ENCODE assay signal across 18 mouse cellular contexts in genomic region chr2:16152623-16153022, GRCm38 (mm10).
DNase-seq lines count a peak whose midpoint lies in the region; ATAC-seq and TF ChIP-seq lines count a peak whose summit lies in the region.
"Had no signal": no experiment of that assay in that cellular context is flagged by ENCODE, and none has a peak within 500 bp of the region (broad histone marks: within the 10 kb centered on the region; RNA-seq: fewer than 3 reads in every experiment).

No protein-coding gene starts in this region.

- intact Hi-C loops in heart, postnatal 25 days (cut with DNase I) = no loop called here

- no peaks in the 10 kb centered on the region for H3K36me3 ChIP-seq in intestine, embryonic 16.5 days (ENCODE audit: control insufficient read depth, insufficient read depth, low read length)
- no peaks in the 10 kb centered on the region for H3K36me3 ChIP-seq in intestine, postnatal 0 days (ENCODE audit: control insufficient read depth, insufficient read depth)
- H3K36me3 ChIP-seq in lung, embryonic 14.5 days (ENCODE audit: insufficient read depth) = no peaks in the 10 kb centered on the region
- H3K36me3 ChIP-seq: embryonic facial prominence, embryonic 13.5 days; forebrain, embryonic 15.5 days had no signal

- H3K4me3 ChIP-seq in intestine, embryonic 16.5 days (ENCODE audit: low read length) = no peak overlapping the region
- H3K4me3 ChIP-seq in intestine, postnatal 0 days (ENCODE audit: low read depth, low read length) = no peak overlapping the region
- no peak overlapping the region for H3K4me3 ChIP-seq in lung, embryonic 14.5 days (ENCODE audit: low read depth, low read length)
- H3K4me3 ChIP-seq: embryonic facial prominence, embryonic 13.5 days; forebrain, embryonic 13.5 days; forebrain, embryonic 15.5 days had no signal

- peak; percentile 44; the same call in 1 of the 2 replicates for ATAC-seq in intestine, embryonic 16.5 days
- no peak for ATAC-seq in intestine, postnatal 0 days
- ATAC-seq in lung, embryonic 14.5 days (ENCODE audit: insufficient read depth) = no peak
- ATAC-seq: forebrain, embryonic 13.5 days; forebrain, embryonic 15.5 days; forebrain, postnatal 0 days had no signal

- H3K9ac ChIP-seq in intestine, embryonic 16.5 days (ENCODE audit: low read depth, low read length) = no peak overlapping the region
- no peak overlapping the region for H3K9ac ChIP-seq in intestine, postnatal 0 days (ENCODE audit: low read depth, low read length)
- H3K9ac ChIP-seq in lung, embryonic 14.5 days = no peak overlapping the region
- H3K9ac ChIP-seq: embryonic facial prominence, embryonic 13.5 days; forebrain, embryonic 13.5 days; forebrain, embryonic 15.5 days; forebrain, postnatal 0 days had no signal

- H3K4me1 ChIP-seq in intestine, embryonic 16.5 days (ENCODE audit: control insufficient read depth, insufficient read depth, low read length) = no peaks in the 10 kb centered on the region
- no peaks in the 10 kb centered on the region for H3K4me1 ChIP-seq in intestine, postnatal 0 days (replicated peaks; ENCODE audit: control insufficient read depth, insufficient read depth, low read length)
- H3K4me1 ChIP-seq in lung, embryonic 14.5 days (ENCODE audit: insufficient read depth) = no peaks in the 10 kb centered on the region
- H3K4me1 ChIP-seq: forebrain, embryonic 13.5 days; forebrain, embryonic 15.5 days had no signal

- H3K4me2 ChIP-seq in intestine, embryonic 16.5 days (ENCODE audit: low read depth, low read length) = no peak overlapping the region
- H3K4me2 ChIP-seq in intestine, postnatal 0 days (replicated peaks; ENCODE audit: low read depth) = no peak overlapping the region
- H3K4me2 ChIP-seq in lung, embryonic 14.5 days = no peak overlapping the region
- H3K4me2 ChIP-seq: embryonic facial prominence, embryonic 13.5 days; forebrain, embryonic 13.5 days; forebrain, embryonic 15.5 days had no signal

- TF ChIP-seq POLR2A in brain, embryonic 14.5 days (IDR thresholded peaks at IDR 0.05; ENCODE audit: borderline replicate concordance, extremely low read depth, insufficient read depth, insufficient read length, poor library complexity, severe bottlenecking) = no peak

- DNase-seq in lung, embryonic 14.5 days = peak; percentile 20
- no peak for DNase-seq in lung, postnatal 14 days
- DNase-seq in brain, embryonic 14.5 days (ENCODE audit: low read depth) = peak; percentile 15
- DNase-seq in heart, postnatal 25 days (ENCODE audit: low spot score) = no peak
- DNase-seq: adrenal gland, adult 2 months; adrenal gland, postnatal 10 days; adrenal gland, postnatal 25 days; cerebellum, adult 11-12 months; cerebellum, adult 2 months; cerebellum, adult 9-10 months; cerebellum, postnatal 10 days; cerebellum, postnatal 25 days; forebrain, postnatal 0 days had no signal

- no peaks in the 10 kb centered on the region for H3K27me3 ChIP-seq in intestine, embryonic 16.5 days (replicated peaks; ENCODE audit: control insufficient read depth, insufficient read depth, low read length)
- H3K27me3 ChIP-seq in intestine, postnatal 0 days (replicated peaks; ENCODE audit: control insufficient read depth, insufficient read depth, low read length) = no peaks in the 10 kb centered on the region
- H3K27me3 ChIP-seq in lung, embryonic 14.5 days (ENCODE audit: insufficient read depth, low read length) = no peaks in the 10 kb centered on the region
- H3K27me3 ChIP-seq: embryonic facial prominence, embryonic 13.5 days; forebrain, embryonic 13.5 days; forebrain, embryonic 15.5 days had no signal

- H3K27ac ChIP-seq in intestine, embryonic 16.5 days (ENCODE audit: low read length) = no peak overlapping the region
- H3K27ac ChIP-seq in intestine, postnatal 0 days (ENCODE audit: low read depth, low read length) = no peak overlapping the region
- no peak overlapping the region for H3K27ac ChIP-seq in lung, embryonic 14.5 days (ENCODE audit: low read depth)
- H3K27ac ChIP-seq: embryonic facial prominence, embryonic 13.5 days; forebrain, embryonic 13.5 days; forebrain, embryonic 15.5 days had no signal

- no peaks in the 10 kb centered on the region for H3K9me3 ChIP-seq in intestine, embryonic 16.5 days (ENCODE audit: control insufficient read depth, low read length)
- H3K9me3 ChIP-seq in intestine, postnatal 0 days (ENCODE audit: control insufficient read depth) = no peaks in the 10 kb centered on the region
- no peaks in the 10 kb centered on the region for H3K9me3 ChIP-seq in lung, embryonic 14.5 days (ENCODE audit: low read depth, low read length)
- H3K9me3 ChIP-seq: embryonic facial prominence, embryonic 13.5 days; forebrain, embryonic 13.5 days; forebrain, embryonic 15.5 days had no signal

- no peak for TF ChIP-seq CTCF in intestine, postnatal 0 days (IDR thresholded peaks at IDR 0.05; ENCODE audit: low read depth)
- no peak for TF ChIP-seq CTCF in lung, embryonic 14.5 days (IDR thresholded peaks at IDR 0.05; ENCODE audit: low read depth)
- no peak for TF ChIP-seq CTCF in brain, embryonic 14.5 days (IDR thresholded peaks at IDR 0.05; ENCODE audit: borderline replicate concordance, extremely low read depth, insufficient read depth, insufficient read length)

Comparison
In these comparisons a context has a peak if more than half of its experiments do, and no peak if none do; other contexts are left out.
1. DNase-seq: peak in lung, embryonic 14.5 days (single experiment) and brain, embryonic 14.5 days (single experiment); none in lung, postnatal 14 days (single experiment) and heart, postnatal 25 days (single experiment).